Mouse (Mus musculus): Measurements from ENCODE around the gene Amot.
A peak's percentile ranks its signal among the peaks of the same experiment; 100 is the strongest.

The Amot gene

GRCm38 (mm10) chrX:145477725-145478194 is 27.2 kb downstream of the Amot start:
- peak; percentile 15 for DNase-seq

- no peak for DNase-seq
Observed at GRCm38 (mm10) chrX:145477003-145477724, 27.8 kb downstream of the Amot start.

- no peak for DNase-seq
Observed at GRCm38 (mm10) chrX:145468264-145468663, 36.7 kb downstream of the Amot start.

GRCm38 (mm10) chrX:145463524-145463923 is 41.5 kb downstream of the Amot start:
- no peak for DNase-seq

GRCm38 (mm10) chrX:145461339-145461738 is 43.6 kb downstream of the Amot start:
- DNase-seq = peak; percentile 55

- DNase-seq = no peak
Observed at GRCm38 (mm10) chrX:145456251-145456650, 48.7 kb downstream of the Amot start.

GRCm38 (mm10) chrX:145455629-145456028 is 49.4 kb downstream of the Amot start:
- DNase-seq = no peak

- peak; percentile 5 for DNase-seq
Observed at GRCm38 (mm10) chrX:145454828-145455227, 50.2 kb downstream of the Amot start.

GRCm38 (mm10) chrX:145441526-145441925 is 63.5 kb downstream of the Amot start:
- no peak for DNase-seq

- no peak for DNase-seq
Observed at GRCm38 (mm10) chrX:145433652-145434051, 71.3 kb downstream of the Amot start.

GRCm38 (mm10) chrX:145430836-145431570 is 74.0 kb downstream of the Amot start:
- DNase-seq = no peak

- DNase-seq = no peak
Observed at GRCm38 (mm10) chrX:145428811-145429210, 76.2 kb downstream of the Amot start.

GRCm38 (mm10) chrX:145424026-145424425 is 81.0 kb downstream of the Amot start:
- no peak for DNase-seq

- DNase-seq = no peak
Observed at GRCm38 (mm10) chrX:145414319-145414718, 90.7 kb downstream of the Amot start.

GRCm38 (mm10) chrX:145411425-145411824 is 93.6 kb downstream of the Amot start:
- no peak for DNase-seq

GRCm38 (mm10) chrX:145406052-145406451 is 98.9 kb downstream of the Amot start:
- DNase-seq = no peak

GRCm38 (mm10) chrX:145401926-145402325 is 103.1 kb downstream of the Amot start:
- DNase-seq = no peak

GRCm38 (mm10) chrX:145399236-145399635 is 105.7 kb downstream of the Amot start:
- peak; percentile 0 for DNase-seq
